Mouse (Mus musculus) forebrain, embryonic 10.5 days (tissue): ENCODE results near the gene Immp2l. TPM values are rescaled to one million over a fixed set of nuclear protein-coding genes. Genes with fewer than 3 reads are reported as not detected.
"Not testable (repeated sequence)": the region's sequence is repeated elsewhere in the genome, so short reads cannot be mapped to it uniquely, and the experiment has no call there.

ENCODE experiments used
- DNase-seq: peaks from one replicate; pipeline ENCODE4 v3.0.0-alpha.2; 2017; ENCODE audit warnings: low spot score; ENCODE audit errors: extremely low spot score
- H3K27ac ChIP-seq: fragments of 300-500 bp; sonication (generic); 2 replicates; pipeline ENCODE4 v1.5.1; 2016; ENCODE audit warnings: mild to moderate bottlenecking
- H3K27me3 ChIP-seq: fragments of 300-500 bp; sonication (generic); 2 replicates; pipeline ENCODE4 v1.6.1; 2016; ENCODE audit warnings: mild to moderate bottlenecking; ENCODE audit not compliant: poor library complexity, severe bottlenecking
- H3K36me3 ChIP-seq: fragments of 300-500 bp; sonication (generic); replicated peaks from 2 replicates; pipeline ENCODE4 v1.6.1; 2016; ENCODE audit warnings: mild to moderate bottlenecking, moderate library complexity
- H3K4me1 ChIP-seq: fragments of 300-500 bp; sonication (generic); 2 replicates; pipeline ENCODE4 v1.6.1; 2016
- H3K4me3 ChIP-seq: fragments of 300-500 bp; sonication (generic); 2 replicates; pipeline ENCODE4 v1.5.1; 2016; ENCODE audit warnings: mild to moderate bottlenecking, moderate library complexity
- H3K9me3 ChIP-seq: fragments of 300-500 bp; sonication (generic); 2 replicates; pipeline ENCODE4 v1.6.1; 2016; ENCODE audit warnings: mild to moderate bottlenecking, moderate library complexity
- WGBS: fragments of 180-500 bp; shearing (Covaris S2); methylation state at CpG from one replicate; pipeline ENCODE4 v1.1.7; 2016; 5-methylcytosine and 5-hydroxymethylcytosine counted together
- polyA plus RNA-seq: library from polyadenylated mRNA; unstranded; fragments of >200 nt; fragmentation: Nextera tagmentation; extraction: Ambion mirVana; gene quantifications from 2 replicates; pipeline ENCODE4 v1.2.1, GENCODE M21; 2016

The Immp2l gene
- polyA plus RNA-seq, result 8.6 and 10.4 TPM in 2 replicates

DNA sequence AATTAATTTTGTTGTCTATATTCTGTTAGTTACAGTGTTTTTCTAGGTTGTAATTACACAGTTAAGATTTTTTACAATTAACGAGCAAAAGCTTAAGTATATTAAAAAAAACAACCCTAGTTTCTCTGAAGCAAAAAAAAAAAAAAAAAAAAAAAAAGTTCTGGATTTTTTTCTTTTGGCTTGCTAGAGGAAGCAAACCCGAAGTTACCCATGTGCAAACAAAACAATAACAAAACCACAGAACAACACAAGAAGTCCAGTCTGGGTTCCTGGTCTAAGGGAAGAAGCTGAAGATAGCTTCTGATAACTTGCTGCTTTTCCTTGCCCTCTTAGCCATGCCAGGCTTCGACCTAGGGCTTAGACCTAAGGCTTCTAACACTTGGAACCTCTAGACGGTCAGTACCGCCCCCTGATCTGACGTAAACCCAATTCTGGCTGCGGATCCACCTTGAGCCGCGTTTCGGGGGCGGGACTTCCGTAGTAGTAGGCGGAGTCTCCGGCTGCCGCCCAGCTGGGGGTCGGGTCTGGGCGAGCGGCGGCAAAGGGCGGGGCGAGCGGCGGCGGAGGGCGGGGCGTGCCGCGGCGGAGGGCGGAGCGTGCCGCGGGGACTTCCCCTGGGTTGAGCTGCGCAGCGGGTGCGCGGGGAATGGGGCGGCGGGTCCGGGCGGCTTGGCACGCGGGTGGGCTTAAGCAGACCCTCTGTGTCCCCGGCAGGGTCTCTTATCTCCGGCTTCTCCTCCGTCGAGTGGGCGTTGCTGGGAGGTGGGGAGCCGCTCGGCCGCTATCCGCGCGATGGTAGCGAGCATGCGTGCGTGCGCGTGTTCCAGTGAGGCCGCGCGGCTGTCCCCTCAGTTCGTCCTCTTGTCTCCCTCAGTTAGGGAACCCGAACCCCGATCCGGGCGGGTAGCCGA, at the start of gene Immp2l:
Gene Immp2l, plus strand, starts transcription at position 580 of the 911 bp plus-strand sequence.
- Histone ChIP-seq H3K36me3 (no peaks in the 10 kb centered on the region), H3K9me3 (no peaks in the 10 kb centered on the region), H3K4me3 (peak within 1 kb of the TSS; percentile 77), H3K27ac (peak within 1 kb of the TSS; percentile 91), H3K27me3 (no peaks in the 10 kb centered on the region), H3K4me1 (peaks cover 9% of the 10 kb centered on the region)
- DNase-seq, result peak; percentile 90
- 4% methylated on average over 64 of the region's 68 CpGs for WGBS

DNA sequence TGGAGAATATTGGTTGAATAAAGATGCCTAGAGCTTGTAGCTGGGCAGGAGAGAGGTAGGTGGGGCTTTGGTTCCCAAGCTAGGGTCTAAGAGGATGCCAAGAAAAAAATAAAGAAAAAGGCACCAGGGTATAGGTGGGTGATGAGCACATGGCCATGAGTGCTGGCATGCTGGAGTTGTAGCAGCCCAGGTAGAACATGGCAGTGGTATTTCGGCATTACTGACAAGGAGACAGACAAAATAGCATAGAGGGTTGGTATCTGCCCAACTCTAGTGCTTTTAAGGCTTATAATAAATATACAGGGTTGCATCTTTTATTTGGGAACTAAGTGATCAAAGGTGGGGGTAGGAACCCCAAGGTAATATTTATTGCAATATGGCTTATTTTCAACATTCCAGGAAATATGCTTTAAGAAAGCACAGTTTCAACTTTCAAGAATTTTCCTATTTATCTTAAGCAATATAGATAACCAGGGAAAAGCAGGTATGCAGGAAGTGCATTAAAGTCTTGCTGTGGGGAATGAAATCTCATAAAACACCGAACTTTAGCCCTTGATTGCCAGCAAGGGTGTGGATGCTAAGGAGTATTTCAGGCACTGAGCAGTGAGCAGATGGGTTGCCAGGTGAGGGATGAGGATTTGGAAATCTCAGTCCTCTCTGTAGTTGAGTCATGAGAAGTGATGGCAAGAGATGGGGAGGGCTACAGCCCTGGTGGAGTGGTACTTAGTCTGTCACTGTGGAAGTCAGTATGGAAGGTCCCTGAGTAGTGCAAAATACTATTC, 45.0 kb upstream of the Immp2l start:
- DNase-seq, result no peak
- Histone ChIP-seq H3K27ac (no peak overlapping the region), H3K27me3 (no peaks in the 10 kb centered on the region), H3K36me3 (no peaks in the 10 kb centered on the region), H3K4me3 (no peak overlapping the region), H3K4me1 (no peaks in the 10 kb centered on the region), H3K9me3 (no peaks in the 10 kb centered on the region)
- WGBS, result 91% methylated on average over 2 of the region's 2 CpGs

DNA sequence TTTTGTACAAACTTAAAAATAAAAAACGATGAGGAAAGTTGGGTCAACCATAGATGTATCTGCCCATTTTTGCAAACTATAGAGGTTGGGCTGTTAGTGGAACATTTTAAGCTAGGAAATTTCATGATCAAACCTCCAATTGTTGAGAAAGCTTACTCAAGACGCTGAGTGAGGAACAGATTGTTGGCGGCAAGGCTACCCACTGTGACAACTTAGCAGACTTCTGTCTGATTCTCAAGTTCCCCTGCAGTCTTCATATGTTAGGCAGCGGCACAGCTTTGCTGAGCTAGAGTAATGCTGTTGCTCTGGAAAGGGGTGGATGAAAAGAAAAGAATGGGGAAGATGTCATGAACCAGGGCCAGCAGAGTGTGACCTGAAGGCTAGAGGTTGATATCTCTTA, 44.2 kb upstream of the Immp2l start:
- no peak for DNase-seq
- Histone ChIP-seq H3K36me3 (no peaks in the 10 kb centered on the region), H3K27ac (no peak overlapping the region), H3K9me3 (no peaks in the 10 kb centered on the region), H3K27me3 (no peaks in the 10 kb centered on the region), H3K4me3 (no peak overlapping the region), H3K4me1 (peaks cover 6% of the 10 kb centered on the region)
- 85% methylated on average over 4 of the region's 4 CpGs for WGBS

DNA sequence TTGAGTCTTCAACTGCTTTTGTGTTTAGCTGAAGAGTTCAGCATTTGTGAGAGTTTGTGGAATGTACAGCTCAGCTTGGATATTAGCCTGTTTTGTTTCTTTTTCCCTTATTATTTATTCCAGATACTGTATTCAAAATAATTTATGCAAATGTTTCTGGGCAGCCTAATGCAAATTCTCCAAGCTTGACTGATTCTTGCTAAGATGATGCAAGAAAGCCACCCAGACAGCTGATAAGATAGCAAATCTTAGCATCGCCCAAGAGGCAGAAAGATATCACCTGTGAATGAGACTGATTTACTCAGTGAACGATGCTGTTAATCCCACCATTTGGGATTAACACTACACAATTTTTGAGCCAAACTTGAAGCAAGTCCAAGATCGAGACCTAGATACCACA, 43.7 kb upstream of the Immp2l start:
- no peaks in the 10 kb centered on the region for H3K9me3 ChIP-seq
- H3K27ac ChIP-seq, result no peak overlapping the region
- 89% methylated on average over 3 of the region's 3 CpGs for whole genome bisulfite sequencing
- no peaks in the 10 kb centered on the region for H3K27me3 ChIP-seq
- H3K36me3 ChIP-seq, result no peaks in the 10 kb centered on the region
- H3K4me1 ChIP-seq, result peaks cover 10% of the 10 kb centered on the region
- DNase-seq, result no peak
- no peak overlapping the region for H3K4me3 ChIP-seq

DNA sequence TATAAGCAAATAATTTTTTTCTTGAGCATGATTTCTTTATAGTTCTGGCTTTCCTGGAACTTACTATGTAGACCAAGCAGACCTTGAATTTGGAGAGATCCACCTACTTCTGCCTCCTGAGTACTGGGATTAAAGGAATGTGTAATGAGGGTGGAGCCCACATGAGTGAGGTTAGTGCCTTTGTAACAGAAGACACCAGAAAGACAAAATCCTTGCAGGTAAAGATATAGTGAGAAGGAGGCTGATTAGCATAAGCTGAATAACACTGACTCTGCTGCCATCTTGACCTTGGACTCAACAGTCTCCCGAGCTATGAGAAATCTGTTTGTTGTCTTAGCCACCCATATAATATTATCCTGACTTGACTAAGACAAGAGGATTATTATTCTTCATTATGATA, 40.9 kb upstream of the Immp2l start:
- Histone ChIP-seq H3K4me3 (no peak overlapping the region), H3K27ac (no peak overlapping the region), H3K36me3 (no peaks in the 10 kb centered on the region), H3K27me3 (peaks cover 4% of the 10 kb centered on the region; the same call in 1 of the 2 replicates), H3K9me3 (no peaks in the 10 kb centered on the region), H3K4me1 (peaks cover 19% of the 10 kb centered on the region)
- 86% methylated on average over 1 of the region's 1 CpGs for WGBS
- no peak for DNase-seq

DNA sequence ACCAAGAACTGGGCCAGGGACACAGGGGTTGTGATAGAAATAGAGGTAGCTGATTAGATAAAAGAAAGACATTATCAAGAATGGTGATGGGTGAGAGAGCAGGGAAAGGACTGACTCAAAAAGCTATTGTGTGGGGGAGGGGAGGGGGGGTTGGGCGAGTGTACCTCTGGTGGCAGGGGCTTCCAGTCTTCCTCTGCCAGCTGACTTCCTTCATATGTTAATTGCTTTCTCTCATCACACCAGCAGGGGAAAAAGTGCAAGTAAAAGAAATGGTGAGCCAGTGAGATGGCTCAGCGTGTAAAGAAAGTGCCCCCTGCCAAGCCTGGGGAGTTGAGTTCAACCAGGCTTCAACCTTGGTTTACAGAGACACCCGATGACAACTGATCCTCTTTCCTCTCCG, 39.2 kb upstream of the Immp2l start:
- Histone ChIP-seq H3K9me3 (no peaks in the 10 kb centered on the region), H3K27ac (no peak overlapping the region), H3K4me1 (peaks cover 33% of the 10 kb centered on the region), H3K36me3 (no peaks in the 10 kb centered on the region), H3K27me3 (peaks cover 4% of the 10 kb centered on the region; the same call in 1 of the 2 replicates), H3K4me3 (no peak overlapping the region)
- WGBS, result 19% methylated on average over 4 of the region's 4 CpGs
- DNase-seq, result no peak

DNA sequence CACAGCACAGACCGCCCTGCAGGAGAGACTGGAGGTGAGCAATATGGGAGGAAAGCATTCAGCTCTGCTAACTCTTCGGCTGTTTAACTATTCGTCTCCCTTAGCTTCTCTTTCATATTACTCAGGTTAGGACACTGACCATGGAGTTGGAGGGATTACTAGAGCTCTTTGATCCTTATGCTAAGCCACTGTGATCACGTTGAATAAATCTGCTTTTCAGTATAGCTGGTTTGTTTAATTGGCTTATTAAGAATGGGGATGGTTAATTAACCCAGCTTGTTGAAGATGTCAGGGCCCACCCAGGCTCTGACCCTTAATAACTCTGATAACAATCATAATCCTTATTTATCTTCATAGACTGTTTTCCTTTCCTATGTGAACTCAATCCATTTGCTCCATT, 38.1 kb upstream of the Immp2l start:
- Histone ChIP-seq H3K9me3 (no peaks in the 10 kb centered on the region), H3K36me3 (no peaks in the 10 kb centered on the region), H3K4me1 (peaks cover 33% of the 10 kb centered on the region), H3K4me3 (no peak overlapping the region), H3K27me3 (peaks cover 4% of the 10 kb centered on the region; the same call in 1 of the 2 replicates), H3K27ac (no peak overlapping the region)
- DNase-seq, result no peak
- 36% methylated on average over 4 of the region's 4 CpGs for WGBS

DNA sequence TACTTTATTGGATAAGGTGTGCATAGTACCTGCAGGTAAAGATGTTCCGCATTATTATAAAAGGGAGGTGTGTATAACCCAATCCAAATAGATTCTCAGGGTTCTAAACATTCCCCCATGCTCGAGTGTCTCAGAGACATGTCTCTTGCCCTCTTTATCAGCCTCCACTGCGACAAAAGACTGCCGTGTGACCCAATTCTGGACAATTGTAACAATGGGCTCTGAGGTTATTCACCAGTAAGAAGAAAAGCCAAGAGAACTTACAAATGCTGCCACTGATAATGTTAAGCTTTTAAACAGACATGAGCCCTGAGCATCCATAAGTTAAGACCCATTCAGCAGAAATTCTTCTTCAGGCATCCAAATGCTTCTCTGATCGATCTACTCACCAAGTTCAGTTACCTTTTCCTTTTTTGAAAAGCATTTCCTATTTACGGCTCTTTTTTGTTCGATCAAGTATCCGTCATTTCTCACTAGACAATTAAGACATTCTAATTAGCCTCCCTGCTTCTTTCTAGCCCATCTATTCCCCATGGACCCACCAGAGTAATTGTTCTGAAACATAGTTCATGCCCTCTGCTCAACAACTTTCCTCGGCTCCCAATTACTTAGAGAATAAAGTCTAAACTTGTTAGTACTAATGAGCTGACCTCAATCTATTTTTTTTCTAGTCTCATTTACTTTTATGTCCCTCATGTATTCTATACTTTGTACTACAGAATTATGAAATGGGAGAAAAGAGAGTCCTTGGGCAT, 35.4 kb upstream of the Immp2l start:
- no peak for DNase-seq
- Histone ChIP-seq H3K4me3 (no peak overlapping the region), H3K9me3 (no peaks in the 10 kb centered on the region), H3K4me1 (peaks cover 44% of the 10 kb centered on the region), H3K27me3 (peaks cover 4% of the 10 kb centered on the region; the same call in 1 of the 2 replicates), H3K36me3 (no peaks in the 10 kb centered on the region), H3K27ac (no peak overlapping the region)
- WGBS, result 62% methylated on average over 9 of the region's 9 CpGs

DNA sequence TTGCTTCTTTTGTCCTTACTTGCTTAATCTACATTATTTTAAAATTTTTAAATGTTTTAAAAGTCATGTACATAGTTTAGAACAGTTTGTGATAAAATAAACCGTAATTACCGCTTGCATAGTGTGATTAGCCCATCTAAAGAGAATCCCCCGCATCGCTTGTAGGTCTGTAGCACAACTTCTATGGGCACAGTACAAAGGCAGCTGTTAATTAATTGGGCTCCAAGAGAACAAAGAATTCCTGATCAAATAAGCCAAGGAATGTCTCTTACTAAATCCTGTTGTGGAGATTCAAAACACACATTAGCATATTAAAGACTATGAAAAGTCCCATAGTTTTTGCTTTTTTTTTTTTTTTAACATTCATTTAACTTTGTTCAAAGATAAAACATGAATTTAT, 32.2 kb upstream of the Immp2l start:
- Histone ChIP-seq H3K4me3 (no peak overlapping the region), H3K9me3 (no peaks in the 10 kb centered on the region), H3K27ac (no peak overlapping the region), H3K27me3 (peaks cover 4% of the 10 kb centered on the region; the same call in 1 of the 2 replicates), H3K36me3 (no peaks in the 10 kb centered on the region), H3K4me1 (peaks cover 25% of the 10 kb centered on the region)
- WGBS, result 44% methylated on average over 4 of the region's 4 CpGs
- DNase-seq, result no peak

DNA sequence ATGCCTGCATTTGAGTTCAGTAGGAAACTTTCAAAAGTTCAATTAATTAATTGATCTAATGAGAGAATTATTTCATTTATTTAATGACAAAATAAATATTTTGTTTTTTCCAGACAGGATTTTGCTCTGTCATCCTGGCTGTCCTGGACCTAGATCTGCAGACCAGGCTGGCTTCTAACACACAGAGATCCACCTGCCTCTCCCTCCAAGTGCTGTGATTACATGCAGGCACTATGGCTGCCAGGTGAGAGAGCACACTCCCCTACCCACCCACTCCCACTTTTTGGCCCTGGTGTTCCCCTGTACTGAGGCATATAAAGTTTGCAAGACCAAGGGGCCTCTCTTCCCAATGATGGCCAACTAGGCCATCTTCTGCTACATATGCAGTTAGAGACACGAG, 31.7 kb upstream of the Immp2l start:
- not testable (repeated sequence) for H3K4me3 ChIP-seq

DNA sequence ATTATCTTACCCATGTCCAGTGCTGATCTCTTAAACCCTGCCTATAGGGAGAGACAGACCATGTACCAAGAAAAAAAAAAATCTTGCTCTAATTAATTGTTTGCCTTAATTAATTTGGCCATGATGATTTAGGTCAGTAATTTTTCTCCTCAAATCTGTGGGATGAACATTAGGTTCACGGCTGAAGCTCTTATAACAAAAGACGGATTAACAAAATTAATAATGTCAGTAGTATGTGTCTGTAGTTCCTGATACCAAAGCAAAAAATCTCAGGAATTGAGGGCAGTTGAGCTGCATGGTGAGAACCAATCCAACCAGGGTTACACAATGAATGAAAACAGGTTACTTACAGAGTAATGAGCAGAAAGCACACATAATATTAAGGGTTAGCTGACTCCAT, 29.0 kb upstream of the Immp2l start:
- H3K36me3 ChIP-seq, result no peaks in the 10 kb centered on the region
- H3K4me3 ChIP-seq, result no peak overlapping the region
- WGBS, result 67% methylated on average over 2 of the region's 2 CpGs
- H3K27ac ChIP-seq, result no peak overlapping the region
- no peak for DNase-seq
- peaks cover 11% of the 10 kb centered on the region for H3K4me1 ChIP-seq
- H3K27me3 ChIP-seq, result no peaks in the 10 kb centered on the region
- H3K9me3 ChIP-seq, result no peaks in the 10 kb centered on the region

More for the DNA sequence above, 31.7 kb upstream of the Immp2l start:
- not testable (repeated sequence) for H3K27me3 ChIP-seq, H3K36me3 ChIP-seq, H3K27ac ChIP-seq, DNase-seq, H3K9me3 ChIP-seq
- WGBS, result 97% methylated on average over 1 of the region's 1 CpGs
- H3K4me1 ChIP-seq, result peaks cover 25% of the 10 kb centered on the region

DNA sequence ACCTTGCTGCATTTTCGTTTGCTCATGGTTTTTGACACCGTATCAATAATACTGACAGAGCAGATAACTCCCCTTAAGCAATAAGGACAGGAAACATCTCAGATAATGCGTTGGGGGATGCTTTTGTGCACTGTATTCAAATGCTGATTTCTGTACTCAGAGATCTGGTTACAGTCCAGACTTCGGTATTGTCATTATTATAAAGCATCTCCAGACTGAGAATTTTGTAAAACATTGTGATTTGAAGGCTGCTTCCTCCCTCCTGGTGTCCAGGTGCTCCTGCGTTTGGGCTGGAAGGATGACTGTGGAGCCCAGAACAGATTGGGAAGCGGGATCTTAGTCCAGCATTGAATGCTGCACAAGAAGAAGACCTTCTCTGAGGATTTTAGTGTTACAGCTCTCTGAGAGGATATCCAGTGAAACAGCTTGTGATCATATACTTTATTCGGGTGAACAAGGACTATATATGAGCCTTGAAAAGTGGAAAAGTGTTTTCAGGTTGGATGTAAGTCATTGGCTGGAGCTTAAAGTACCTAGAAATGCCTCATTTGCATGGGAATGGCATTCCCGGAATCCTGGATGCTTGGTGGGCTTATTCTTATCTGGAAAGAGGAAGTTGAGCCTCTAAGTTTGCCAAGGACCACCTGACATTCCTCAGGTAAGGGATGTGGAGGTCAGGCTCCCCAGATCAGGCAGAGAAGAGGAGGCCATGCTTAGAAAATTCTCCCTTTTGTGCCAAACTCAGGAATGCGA, 28.1 kb upstream of the Immp2l start:
- Histone ChIP-seq H3K4me3 (no peak overlapping the region), H3K36me3 (no peaks in the 10 kb centered on the region), H3K27ac (no peak overlapping the region), H3K4me1 (peaks cover 11% of the 10 kb centered on the region), H3K9me3 (no peaks in the 10 kb centered on the region), H3K27me3 (no peaks in the 10 kb centered on the region)
- DNase-seq, result no peak
- 82% methylated on average over 9 of the region's 9 CpGs for WGBS
